Comparison of ENCODE assay signal across 1 mouse cellular context in the genomic region with DNA sequence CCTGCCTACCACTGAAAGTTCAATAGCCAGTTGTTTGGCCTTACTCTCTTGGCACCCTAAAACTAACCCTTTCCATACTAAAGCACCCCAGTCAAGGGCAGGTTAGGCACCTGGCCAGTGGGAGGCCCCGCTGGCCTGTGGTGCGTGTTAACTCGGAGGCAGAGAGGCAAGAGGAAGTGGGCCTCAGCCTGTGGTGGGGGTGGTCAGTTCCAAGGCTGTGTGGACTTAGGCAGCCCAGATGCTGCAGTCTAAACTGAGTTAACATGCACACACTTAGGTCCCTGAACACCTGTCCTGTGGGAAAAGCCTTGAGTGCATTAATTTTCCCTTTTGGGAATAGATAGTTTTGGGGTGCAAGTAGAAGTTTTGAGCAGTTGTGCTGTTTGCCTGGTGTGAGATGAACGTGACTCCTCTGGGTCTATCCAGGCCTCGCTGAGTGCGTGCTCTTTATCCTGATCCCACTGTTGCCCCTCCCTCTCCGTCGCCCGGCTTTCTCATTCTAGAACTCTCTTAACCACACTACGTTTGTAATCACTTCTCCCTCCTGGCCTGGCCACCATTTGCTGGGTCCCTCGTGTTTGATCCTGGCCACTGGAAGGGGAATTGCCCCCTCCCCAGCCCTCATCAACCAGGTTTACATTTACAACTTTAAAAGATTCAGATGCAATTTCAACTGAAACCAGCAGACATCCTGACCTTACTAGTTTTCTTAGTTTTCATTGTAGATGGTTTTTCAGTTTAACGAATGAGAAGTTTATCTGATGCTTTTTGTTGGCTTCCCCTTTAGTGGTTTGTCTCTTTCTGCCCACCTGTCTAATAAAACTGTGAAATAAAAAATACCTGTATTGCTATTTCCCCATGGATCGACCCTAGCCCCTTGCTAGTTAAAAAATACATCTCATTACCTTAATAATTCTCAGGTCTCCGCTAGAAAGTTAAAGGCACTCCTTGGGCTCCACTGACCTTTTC.
TF ChIP-seq lines count a peak whose summit lies in the region.

No protein-coding gene starts in this region.

TF ChIP-seq in MEL, 35 proteins besides CTCF, POLR2A, EP300 and RAD21:
- TF ChIP-seq MAZ (IDR thresholded peaks at IDR 0.05; ENCODE audit: low read depth, low read length) = no peak
- no peak for TF ChIP-seq USF2 (IDR thresholded peaks at IDR 0.05; ENCODE audit: borderline replicate concordance in 1 of 2, insufficient read depth in 1 of 2, low read depth in 1 of 2, low read length in 2 of 2)
- TF ChIP-seq ZMIZ1 (IDR thresholded peaks at IDR 0.05; ENCODE audit: low read depth, low read length) = no peak
- TF ChIP-seq ZNF384 (IDR thresholded peaks at IDR 0.05; ENCODE audit: low read depth, low read length) = no peak
- no peak for TF ChIP-seq MAX (IDR thresholded peaks at IDR 0.05; ENCODE audit: low read length)
- 0 out of 2 replicates have a peak, but pooled peaks have one; percentile 23 for TF ChIP-seq TCF12 (IDR thresholded peaks at IDR 0.05; ENCODE audit: low read depth, low read length)
- no peak for TF ChIP-seq POLR2AphosphoS5 (IDR thresholded peaks at IDR 0.05; ENCODE audit: borderline replicate concordance, low read depth, low read length)
- no peak; the same call in 1 of the 2 replicates for TF ChIP-seq SMC3 (IDR thresholded peaks at IDR 0.05; ENCODE audit: low read depth, low read length)
- TF ChIP-seq MAFK (IDR thresholded peaks at IDR 0.05; ENCODE audit: borderline replicate concordance, low read depth, low read length) = no peak
- no peak for TF ChIP-seq KAT2A (conservative IDR thresholded peaks at IDR 0.05; ENCODE audit: low read depth, low read length)
- 0 out of 2 replicates have a peak, but pooled peaks have one; percentile 12 for TF ChIP-seq SIN3A (IDR thresholded peaks at IDR 0.05; ENCODE audit: low read length)
- TF ChIP-seq NRF1 (IDR thresholded peaks at IDR 0.05; ENCODE audit: insufficient read depth, low read depth, low read length, poor library complexity, severe bottlenecking) = no peak
- no peak for TF ChIP-seq BHLHE40 (IDR thresholded peaks at IDR 0.05; ENCODE audit: borderline replicate concordance, low read depth, low read length)
- no peak for TF ChIP-seq ETS1 (IDR thresholded peaks at IDR 0.05; ENCODE audit: low read depth, low read length)
- no peak for TF ChIP-seq ZKSCAN1 (IDR thresholded peaks at IDR 0.05; ENCODE audit: low read depth, low read length)
- TF ChIP-seq TAL1 (IDR thresholded peaks at IDR 0.05; ENCODE audit: low read length) = no peak
- TF ChIP-seq MYB (IDR thresholded peaks at IDR 0.05; ENCODE audit: low read depth, low read length) = peak; percentile 96
- TF ChIP-seq USF1 (IDR thresholded peaks at IDR 0.05; ENCODE audit: low read depth, low read length) = no peak
- TF ChIP-seq POLR2AphosphoS2 (IDR thresholded peaks at IDR 0.05; ENCODE audit: low read length) = peak; percentile 41; the same call in 1 of the 2 replicates
- no peak for TF ChIP-seq MXI1 (IDR thresholded peaks at IDR 0.05; ENCODE audit: low read depth, low read length)
- TF ChIP-seq HCFC1 (IDR thresholded peaks at IDR 0.05; ENCODE audit: low read depth, low read length) = 0 out of 2 replicates have a peak, but pooled peaks have one; percentile 10
- TF ChIP-seq RCOR1 (IDR thresholded peaks at IDR 0.05; ENCODE audit: low read depth, low read length) = 0 out of 2 replicates have a peak, but pooled peaks have one; percentile 17
- TF ChIP-seq GATA1 (IDR thresholded peaks at IDR 0.05; ENCODE audit: low read depth, low read length) = peak; percentile 70
